Mouse (Mus musculus): Measurements from ENCODE around the gene Slco1c1.
"Not testable (repeated sequence)": the region's sequence is repeated elsewhere in the genome, so short reads cannot be mapped to it uniquely, and the experiment has no call there.

Gene Slco1c1

GRCm38 (mm10) chr6:141590002-141590401, 65.8 kb downstream of the Slco1c1 start:
- no peak for DNase-seq (ENCODE audit: low spot score)

- DNase-seq (ENCODE audit: low spot score), result not testable (repeated sequence)
Measured at GRCm38 (mm10) chr6:141590598-141591200, 66.5 kb downstream of the Slco1c1 start.

- no peak for DNase-seq (ENCODE audit: low spot score)
Measured at GRCm38 (mm10) chr6:141596081-141596480, 71.9 kb downstream of the Slco1c1 start.

- DNase-seq (ENCODE audit: low spot score), result no peak
Measured at GRCm38 (mm10) chr6:141597037-141597436, 72.9 kb downstream of the Slco1c1 start.

GRCm38 (mm10) chr6:141600940-141601339, 76.8 kb downstream of the Slco1c1 start:
- no peak for DNase-seq (ENCODE audit: low spot score)

- DNase-seq (ENCODE audit: low spot score), result no peak
Measured at GRCm38 (mm10) chr6:141610702-141611260, 86.6 kb downstream of the Slco1c1 start.

- DNase-seq (ENCODE audit: low spot score), result no peak
Measured at GRCm38 (mm10) chr6:141614017-141614416, 89.8 kb downstream of the Slco1c1 start.

GRCm38 (mm10) chr6:141615348-141615747, 91.2 kb downstream of the Slco1c1 start:
- DNase-seq (ENCODE audit: low spot score), result no peak

All from layer of hippocampus, adult 9-10 months (tissue).